Mouse (Mus musculus) spleen, adult 12 weeks (tissue): Measurements from ENCODE around the gene P2rx1.
A peak's percentile ranks its signal among the peaks of the same experiment; 100 is the strongest.

Experiments used
- DNase-seq: peaks from one replicate; pipeline ENCODE4 v3.0.0; 2022; ENCODE audit warnings: low spot score

P2rx1 gene

DNA sequence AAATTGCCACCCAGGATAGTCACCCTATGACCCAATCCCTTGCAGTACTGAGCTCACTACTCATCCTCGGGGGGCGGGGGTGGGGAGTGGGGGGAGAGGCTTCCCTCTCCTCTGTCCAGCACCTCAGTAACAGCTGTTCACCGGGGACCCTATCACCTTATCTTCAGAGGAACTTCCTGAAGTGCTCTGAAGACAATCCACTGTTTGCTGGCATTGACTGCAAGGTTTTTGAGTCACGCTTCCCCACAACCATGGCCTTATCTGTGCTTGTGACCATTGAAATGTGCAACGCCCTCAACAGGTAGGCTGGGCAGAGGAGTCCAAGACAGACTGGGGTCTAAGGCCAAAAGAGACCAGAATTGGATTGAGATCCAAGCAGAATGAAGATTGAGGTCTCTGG lies 11.1 kb upstream of the P2rx1 start:
- DNase-seq, result no peak

DNA sequence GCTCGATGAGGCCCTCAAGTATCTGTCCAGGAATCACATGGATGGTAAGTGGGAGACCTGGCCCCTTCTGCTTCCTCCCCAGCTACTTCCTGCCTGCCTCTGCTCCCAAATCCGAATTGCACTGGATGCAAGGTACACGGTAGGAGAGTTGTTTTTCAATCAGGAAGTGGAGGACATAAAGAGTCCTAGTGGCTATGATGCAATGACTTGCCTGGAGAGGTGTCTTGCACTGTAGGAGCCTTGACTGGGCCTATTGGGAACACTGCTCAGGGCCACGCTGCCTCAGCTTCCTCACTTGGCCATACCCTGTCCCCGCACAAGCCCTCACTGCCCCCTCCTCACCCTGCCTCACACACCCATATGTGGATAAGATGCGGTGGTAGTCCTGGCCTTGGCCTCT lies 9.9 kb upstream of the P2rx1 start:
- DNase-seq, result no peak

DNA sequence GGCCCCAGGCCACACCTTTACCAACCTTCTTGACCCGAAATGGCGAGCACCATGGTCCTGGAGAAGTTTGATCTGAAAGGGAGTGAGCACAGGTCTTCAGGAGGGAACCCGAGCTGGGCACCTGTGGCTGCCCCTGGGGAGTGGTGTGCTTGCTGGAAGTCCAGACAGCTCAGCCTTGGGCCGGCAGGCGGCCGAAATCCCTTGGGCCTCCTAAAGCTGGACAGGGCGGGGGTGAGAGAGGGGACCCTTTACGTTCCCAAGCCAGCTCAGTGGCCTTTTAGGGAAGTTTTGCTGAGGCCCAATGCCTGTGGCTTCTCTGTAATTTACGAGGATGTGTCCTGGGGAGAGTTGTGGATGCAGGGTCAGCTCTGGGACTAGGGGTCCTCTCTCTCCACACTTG lies 8.2 kb upstream of the P2rx1 start:
- no peak for DNase-seq

DNA sequence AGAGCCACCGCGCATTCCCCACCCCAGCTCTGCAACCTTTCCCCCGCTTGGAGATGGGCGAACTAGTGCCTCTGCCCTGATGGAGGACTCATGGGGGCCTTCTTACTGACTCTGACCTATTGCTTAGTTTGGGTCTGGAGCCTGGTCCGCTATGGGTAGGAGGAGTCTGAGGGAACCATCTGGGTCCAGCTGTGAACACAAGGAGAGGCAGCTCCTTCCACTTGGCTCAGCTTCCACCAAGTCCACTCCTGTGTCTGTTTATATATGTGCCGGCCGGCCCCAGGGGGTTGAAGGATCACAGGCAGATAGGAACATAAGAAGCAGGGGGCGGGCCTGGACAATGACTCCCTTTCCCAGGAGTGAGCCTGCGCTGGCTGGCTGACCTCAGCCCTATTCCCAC lies 6.9 kb upstream of the P2rx1 start:
- no peak for DNase-seq

DNA sequence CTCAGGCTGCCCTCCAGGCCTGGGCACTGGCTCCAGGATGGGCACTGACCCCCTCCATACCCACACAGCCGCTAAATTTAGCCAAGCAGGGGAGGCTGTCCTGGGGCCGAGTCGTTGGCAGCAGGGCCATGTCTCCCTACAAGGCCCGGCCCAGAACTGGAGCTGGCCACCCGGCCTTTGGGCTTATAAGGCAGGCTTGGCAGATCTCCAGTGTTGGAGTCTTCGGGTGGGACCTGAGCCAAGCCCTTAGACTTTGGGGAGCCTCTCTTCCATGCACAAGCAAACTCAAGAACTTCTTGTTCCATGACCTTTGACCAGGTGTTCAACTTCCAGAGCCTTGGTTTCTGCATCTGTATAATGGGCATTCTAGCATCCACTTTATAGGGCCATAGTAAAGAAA lies 2.6 kb upstream of the P2rx1 start:
- DNase-seq, result no peak

DNA sequence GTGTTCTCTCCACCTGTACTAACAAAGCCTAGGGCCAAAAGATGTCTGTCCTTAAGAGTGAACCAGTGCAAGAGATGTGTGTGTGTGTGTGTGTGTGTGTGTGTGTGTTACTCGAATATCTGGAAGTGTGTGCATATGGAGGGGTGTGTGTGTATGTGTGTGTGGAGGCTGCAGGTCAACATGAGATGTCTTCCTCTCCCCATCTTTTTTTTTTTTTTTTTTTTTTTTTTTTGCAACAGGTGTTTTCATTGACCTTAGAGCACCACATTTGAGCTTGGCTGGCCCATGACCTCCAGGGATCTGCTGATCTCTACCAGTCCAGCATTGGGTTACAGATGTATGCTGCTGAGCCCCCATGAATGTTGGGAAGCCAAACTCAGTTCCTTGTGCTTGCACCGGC lies 2.1 kb upstream of the P2rx1 start:
- no peak for DNase-seq

DNA sequence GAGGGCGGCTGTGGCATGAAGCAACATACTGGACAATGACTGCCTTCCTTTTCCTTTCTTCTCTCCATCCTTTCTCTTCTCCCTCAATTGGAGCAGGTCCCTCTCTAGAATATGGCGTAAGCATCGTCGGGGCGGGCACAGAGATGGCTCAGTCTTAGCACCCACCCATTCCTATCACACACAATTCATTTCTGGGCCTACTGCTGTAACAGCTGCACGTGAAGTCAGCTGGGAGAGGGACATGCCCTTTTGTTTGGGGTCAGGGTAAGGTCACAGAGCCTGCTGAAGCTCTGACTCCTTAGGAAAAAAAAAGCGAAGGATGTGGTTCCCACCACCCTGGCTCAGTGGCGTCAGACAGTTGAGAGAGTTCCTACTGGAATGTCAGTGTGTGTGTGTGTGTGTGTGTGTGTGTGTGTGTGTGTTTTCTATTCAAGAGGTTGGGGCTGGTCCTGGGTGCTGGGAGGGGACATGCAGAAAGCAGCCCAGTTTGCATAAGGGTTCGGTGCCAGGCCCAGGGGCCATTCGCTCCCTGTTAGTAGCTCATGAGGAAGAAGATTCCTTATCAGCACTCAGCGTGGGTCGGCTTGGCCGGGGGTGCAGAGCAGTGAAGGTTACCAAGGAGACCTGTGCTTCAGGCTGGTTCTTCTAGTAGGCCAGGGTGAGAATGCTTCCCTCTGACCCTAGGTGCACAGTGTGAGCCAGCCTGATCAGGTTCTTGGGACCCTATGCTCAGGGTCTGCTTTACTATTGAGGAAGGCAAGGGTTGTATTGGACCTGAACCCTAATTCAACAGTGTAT lies 1.2 kb upstream of the P2rx1 start:
- DNase-seq, result no peak

DNA sequence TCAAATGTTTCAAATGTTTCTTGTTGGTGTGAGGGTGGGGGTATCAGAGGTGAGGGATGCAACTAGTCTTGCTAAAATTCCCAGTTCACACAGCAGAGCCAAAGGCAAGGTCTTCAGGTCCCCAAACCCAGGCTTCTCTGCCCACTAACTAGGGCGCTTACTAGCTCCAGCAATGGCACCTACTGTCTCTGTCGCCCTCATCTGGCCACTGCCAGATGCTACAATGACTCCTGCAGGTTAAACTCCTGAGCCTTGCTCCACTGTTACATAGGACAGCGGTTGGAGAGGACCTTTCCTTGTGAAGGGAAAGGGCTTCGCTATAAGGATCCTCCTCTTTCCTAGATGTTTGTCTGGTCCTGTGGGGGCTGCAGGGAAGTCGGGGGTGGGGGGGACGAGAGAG lies 2.1 kb downstream of the P2rx1 start:
- DNase-seq, result no peak

DNA sequence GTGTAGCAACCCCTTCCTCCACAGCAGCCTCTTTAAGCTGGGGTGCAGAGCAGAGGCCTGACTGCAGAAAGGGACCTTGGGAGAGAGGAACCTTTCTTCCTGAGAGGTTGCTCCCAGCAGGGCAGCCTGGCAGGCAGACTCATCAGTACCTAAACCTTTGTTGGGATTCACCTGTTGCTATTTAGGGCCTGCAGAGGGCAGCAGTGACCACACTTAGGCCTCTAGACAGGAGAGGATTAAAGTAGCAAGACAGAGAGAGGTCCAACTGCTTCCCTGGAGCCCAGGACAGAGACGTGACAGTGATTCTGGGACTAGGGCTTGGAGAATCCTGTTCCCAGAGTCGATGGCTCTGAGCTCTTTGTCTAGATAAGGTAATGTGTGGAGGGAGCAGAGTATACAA lies 7.5 kb downstream of the P2rx1 start:
- no peak for DNase-seq

DNA sequence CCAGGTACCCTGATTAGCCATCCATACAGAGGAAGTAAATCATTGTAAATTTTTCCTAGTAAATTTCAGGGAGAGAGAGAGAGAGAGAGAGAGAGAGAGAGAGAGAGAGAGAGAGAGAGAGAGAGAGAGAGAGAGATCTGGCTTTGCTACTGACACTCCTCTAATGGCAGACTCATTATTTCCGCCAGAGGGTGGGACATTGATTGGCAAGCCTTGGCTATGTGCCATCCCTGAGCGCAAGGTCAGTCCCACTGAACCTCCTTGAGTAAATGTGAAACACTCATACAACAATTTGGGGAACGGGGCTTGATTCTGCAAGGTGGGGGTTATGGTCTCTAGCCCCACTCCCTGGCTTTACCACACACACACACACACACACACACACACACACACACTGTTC lies 8.2 kb downstream of the P2rx1 start:
- DNase-seq, result no peak

DNA sequence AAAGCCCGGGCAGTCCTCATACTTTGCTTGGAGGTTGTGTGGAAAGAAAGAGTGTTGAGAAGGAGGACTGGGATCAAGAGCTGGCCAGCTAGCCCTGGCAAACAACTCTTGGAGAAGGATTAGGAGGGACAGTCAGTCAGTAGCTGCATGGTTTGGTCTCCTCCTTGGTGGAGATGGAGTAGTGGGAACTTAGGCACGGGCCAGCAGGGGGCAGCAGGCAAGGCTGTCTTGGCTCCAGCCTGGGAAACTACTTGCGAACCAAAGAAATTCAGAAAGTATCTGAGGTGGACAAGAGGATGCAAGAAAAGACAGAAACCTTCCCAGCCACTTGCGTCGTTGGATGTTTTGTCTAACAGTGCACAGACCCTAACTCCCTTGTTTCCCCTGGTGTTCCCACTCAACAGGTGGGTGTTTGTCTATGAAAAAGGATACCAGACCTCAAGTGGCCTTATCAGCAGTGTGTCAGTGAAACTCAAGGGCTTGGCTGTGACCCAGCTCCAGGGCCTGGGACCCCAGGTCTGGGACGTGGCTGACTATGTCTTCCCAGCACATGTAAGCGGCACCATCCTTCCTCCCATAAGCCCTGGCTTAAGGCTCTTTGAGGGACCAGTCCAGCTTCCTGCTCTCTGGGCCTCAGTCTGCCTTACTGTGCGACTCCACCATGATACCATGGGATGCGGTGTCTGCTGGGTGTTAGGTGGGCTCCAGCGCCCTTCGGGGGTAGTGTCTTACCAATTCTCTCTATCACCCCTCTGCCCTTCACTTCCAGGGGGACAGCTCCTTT lies 9.0 kb downstream of the P2rx1 start:
- peak; percentile 21 for DNase-seq

DNA sequence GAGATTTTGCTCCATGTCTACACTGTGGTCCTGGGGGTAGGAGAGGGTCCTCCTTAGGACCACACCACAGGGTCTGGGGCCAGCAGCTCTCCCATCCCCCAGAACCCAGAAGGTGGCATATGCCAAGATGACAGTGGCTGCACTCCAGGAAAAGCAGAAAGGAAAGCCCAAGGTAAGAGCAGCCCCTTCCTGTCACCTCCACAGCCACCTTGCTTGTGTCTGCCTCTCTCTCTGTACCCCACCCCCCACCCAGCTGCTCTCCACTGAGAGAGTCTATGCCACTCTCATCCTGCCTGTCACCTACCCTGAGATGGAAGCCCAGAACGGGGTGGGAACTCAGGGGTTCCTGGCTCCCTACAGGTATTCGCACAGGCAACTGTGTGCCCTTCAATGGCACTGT lies 9.9 kb downstream of the P2rx1 start:
- DNase-seq, result no peak

DNA sequence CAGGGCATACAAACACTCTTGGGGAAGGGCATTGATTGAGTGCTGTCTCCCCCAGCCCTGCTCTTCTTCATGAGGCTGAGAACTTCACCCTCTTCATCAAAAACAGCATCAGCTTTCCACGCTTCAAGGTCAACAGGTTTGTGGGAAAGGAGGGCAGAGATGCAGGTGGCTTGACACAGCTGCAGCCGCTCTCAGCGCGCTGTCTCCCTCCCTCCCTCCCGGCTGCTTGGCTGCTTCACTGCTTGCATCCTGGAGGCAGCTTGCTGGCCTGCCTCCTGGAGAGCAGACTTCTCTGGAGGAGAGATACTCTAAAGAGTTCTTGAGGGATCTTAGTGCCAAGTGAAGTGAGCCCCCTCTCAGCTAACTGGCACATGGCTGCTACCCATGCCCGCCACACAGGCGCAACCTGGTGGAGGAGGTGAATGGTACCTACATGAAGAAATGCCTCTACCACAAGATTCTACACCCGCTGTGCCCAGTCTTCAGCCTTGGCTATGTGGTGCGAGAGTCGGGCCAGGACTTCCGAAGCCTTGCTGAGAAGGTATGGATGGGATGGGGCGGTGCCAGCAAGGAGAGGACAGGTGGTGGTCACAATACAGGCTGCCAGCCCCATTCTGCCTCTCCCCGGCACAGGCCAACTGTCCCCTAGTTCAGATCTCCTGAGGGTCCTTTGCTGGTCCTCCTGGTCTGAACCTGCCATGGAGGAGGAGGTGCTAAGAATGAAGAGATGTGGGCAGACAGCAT lies 10.8 kb downstream of the P2rx1 start:
- no peak for DNase-seq

DNA sequence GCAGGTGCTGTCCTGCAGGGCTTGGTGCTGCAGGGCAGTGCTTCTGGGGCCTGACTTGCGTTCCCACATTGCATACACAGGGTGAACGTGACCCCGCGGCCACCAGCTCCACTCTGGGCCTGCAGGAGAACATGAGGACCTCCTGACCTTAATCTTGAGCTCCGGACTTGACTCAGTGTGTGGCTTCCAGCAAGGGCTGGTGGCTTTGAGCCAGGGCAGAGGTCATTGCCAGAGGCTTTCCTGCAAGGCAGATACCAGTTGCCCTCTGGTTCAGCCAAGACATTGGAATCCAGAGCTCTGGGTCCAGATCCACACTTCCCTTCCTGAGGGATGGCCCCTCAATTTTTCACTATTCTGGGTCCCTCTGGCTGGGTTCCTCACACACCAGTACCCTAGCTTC lies 15.1 kb downstream of the P2rx1 start:
- DNase-seq, result no peak

DNA sequence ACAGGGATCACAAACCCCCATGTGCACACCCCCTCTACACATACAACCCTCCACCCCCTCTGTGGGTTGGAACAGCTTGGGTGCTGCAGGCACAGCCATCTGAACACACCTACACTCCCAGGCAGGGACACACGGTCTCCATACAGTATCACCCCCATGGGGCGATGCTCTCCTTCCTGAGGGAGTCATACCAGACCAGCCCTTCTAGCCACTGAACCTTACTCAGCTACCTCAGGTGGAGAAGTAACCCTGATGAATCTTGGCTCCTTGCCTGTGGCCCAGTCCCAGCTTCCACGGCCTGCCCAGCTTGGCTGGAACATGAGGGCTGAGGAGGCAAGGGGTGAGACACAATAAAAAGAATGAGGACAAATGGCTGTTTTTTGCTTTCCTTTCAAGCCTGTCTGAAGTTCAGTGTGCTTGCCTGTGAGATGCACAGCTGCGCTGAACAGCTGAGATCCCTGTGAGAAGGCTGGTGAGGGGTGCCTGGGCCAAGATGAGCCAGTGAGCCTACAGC lies 16.0 kb downstream of the P2rx1 start:
- DNase-seq, result no peak

DNA sequence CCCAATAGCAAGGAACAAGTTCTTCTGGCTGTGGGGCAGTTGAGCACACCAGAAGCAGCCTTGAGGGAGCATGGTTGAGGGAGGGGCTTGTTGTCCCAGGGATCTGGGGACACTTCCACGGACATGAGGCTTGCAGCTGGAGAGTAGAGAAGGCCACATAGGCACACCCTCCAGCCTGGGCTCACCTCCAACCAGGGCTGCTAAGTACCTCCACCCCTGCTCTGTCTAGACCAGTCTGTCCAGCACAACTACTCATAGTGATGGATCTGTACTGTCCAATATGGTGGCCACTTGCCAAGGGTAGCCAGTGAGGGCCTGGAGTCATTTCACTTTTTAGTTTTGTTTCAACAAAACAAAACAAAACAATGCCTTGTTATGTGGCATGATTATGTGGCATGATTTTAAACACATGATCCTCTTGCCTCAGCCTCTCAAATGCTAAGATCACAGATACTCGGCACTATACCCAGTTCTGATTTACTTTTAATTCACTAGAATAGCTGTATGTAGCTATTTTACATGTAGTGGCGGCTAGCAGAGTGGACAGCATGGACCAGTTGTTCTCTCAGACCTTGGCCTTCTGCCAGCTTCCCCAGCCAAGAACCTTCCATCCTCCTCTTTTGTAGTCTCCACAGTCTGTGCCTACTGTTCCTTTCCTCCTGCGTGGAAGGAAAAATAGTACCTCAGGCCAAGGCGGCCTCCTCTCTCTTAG lies 16.6 kb downstream of the P2rx1 start:
- no peak for DNase-seq

DNA sequence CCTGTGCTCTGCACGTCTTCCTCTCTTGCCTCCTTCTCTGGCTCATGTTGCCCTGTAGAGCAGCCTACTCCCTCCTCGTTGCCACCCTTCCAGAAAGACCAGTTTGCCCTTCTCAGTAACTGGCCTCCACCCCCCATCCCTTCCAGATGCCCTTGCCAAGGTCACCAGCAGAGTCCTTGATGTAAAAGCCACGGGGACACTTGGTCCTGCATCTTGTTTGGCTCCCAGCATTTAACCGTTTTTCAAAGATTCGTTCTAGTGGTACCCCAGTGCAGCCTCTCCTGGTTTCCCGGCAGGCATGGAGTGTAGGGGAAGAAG lies 17.2 kb downstream of the P2rx1 start:
- no peak for DNase-seq

DNA sequence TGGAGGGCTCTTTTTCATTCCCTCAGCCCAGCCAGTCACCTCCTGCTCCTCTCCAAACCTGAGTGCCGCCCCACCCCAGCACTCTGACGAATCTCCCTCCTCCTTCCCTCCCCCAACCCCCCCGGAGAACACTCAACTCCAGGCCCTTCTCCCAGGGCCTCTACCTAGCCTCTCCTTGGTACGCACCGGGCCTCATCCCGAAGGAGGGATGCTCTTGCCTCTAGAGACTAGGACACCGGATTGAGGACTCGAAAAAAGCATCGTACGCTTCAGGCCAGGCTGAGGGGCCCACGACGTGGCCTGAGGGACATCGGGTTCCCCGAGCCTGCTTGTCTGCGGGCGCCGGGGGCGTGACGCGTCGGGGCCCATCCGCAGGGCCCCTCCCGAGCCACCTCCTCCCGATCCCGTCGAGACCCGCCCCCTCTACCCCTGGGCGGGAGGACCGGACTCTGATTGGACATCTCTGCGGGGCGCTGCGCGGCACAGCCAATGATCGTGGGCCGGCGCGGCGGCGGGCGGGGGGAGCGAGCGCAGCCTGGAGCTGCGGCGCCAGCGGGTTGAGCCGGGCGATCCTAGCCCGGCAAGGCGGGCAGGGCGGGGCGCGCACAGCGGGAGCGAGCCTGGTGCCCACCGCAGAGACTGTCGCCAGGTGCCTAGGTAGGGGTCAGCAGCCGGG lies 19.7 kb downstream of the P2rx1 start, which contains the start of gene Camkk1:
Gene Camkk1, plus strand, starts transcription at position 538 of the 676 bp plus-strand sequence.
- peak; percentile 69 for DNase-seq

DNA sequence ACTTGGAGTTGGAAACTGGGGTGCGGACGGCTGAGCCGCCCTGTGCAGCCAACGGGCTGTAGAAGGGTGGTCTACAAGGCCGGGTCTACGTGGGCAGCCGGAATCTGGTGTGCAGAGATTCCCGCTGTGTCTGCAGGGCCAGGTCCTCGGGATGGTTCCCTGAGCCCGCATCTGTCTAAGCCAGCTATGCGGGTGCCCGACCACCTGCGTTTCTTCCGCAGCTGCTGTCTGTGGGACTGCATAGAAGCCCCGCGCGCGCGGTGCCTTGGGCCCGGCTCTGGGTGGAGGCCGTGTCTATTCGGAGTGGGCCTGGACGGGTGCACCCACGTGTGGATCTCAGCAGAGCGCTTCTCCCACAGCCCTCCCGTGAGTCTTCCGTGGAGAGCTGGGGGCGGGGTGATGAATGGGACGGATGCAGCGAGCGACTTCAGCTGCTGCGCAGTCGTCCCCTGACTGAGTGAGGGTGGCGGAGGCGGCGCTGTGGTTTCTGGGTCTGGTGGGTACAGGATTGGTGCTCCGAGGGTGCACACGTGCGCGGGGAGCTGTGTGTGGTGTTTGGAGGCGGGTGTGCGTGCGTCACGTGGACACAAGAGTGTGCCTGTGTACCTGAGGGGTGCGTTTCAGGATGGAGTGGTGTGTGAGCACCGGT lies 20.4 kb downstream of the P2rx1 start:
- DNase-seq, result peak; percentile 48

DNA sequence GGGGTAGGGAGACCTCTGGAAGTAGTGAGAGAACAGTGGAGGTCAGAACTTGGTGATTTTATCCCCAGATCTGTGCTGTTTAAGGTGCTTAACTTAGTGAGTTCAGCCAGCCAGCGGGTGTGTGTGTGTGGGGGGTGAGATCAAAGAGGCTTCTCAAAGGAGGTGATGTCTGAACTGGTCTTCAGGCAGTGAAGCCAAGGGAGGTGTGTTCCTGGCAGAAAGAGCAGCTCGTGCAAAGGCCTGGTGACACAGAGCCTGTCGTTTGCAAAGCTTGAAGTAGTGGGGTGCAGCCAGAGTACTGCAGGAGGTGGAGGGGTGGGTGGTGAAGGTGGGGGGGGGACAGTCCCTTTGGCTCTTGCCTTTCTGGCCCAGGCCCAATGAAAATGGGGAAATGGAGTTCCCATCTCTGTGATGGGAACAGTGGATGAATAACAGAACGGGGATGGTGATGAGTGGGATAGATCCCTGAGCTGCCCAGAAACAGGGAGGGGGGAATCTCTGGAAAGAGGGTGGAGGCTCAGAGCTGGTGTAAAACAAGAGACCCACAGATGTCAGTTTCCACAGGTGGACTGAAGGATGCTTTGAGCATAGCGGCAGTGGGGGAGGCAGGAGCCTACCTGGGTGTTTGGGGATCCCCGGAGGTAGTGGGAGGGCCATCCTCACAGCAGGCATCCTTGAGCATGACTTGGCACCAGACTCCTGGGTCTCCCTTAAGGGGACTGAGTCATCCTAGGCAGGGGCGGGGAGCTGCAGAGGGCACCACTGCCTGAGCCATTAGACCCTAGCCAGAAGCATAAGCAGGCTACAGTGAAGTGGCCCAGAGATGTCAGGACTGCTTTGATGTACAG lies 22.3 kb downstream of the P2rx1 start:
- no peak for DNase-seq
